Mouse (Mus musculus) liver, embryonic 11.5 days (tissue): ENCODE measurements around the gene Lrrk1. TPM values are rescaled to one million over a fixed set of nuclear protein-coding genes. Genes with fewer than 3 reads are reported as not detected.

Experiments
- ATAC-seq: fragments of 200-750 bp; cut with Nextera tagmentation; replicated peaks from 2 replicates; pipeline ENCODE4 v1.8.0; 2017; ENCODE audit warnings: moderate number of reproducible peaks, mild to moderate bottlenecking, moderate TSS enrichment, moderate library complexity; ENCODE audit not compliant: low FRiP score
- DNase-seq: peaks from one replicate; pipeline ENCODE4 v3.0.0-alpha.2; 2017; ENCODE audit warnings: low spot score
- H3K27ac ChIP-seq: fragments of 300-500 bp; sonication (generic); 2 replicates; pipeline ENCODE4 v1.5.1; 2014; ENCODE audit warnings: mild to moderate bottlenecking, low read depth, low read length, control low read depth
- H3K27me3 ChIP-seq: fragments of 300-500 bp; sonication (generic); replicated peaks from 2 replicates; pipeline ENCODE4 v1.6.1; 2014; ENCODE audit warnings: low read length, mixed read lengths; ENCODE audit not compliant: control insufficient read depth, insufficient read depth
- H3K36me3 ChIP-seq: fragments of 300-500 bp; sonication (generic); 2 replicates; pipeline ENCODE4 v1.6.1; 2014; ENCODE audit warnings: mild to moderate bottlenecking, low read length, moderate library complexity, mixed read lengths; ENCODE audit not compliant: control insufficient read depth, insufficient read depth
- H3K4me1 ChIP-seq: fragments of 300-500 bp; sonication (generic); replicated peaks from 2 replicates; pipeline ENCODE4 v1.6.1; 2014; ENCODE audit warnings: low read length, mixed read lengths; ENCODE audit not compliant: control insufficient read depth, insufficient read depth
- H3K4me2 ChIP-seq: fragments of 300-500 bp; sonication (generic); 2 replicates; pipeline ENCODE4 v1.6.1; 2014; ENCODE audit warnings: mild to moderate bottlenecking, control low read depth, moderate library complexity
- H3K4me3 ChIP-seq: fragments of 300-500 bp; sonication (generic); 2 replicates; pipeline ENCODE4 v1.5.1; 2014; ENCODE audit warnings: low read depth, low read length, control low read depth
- H3K9ac ChIP-seq: fragments of 300-500 bp; sonication (generic); 2 replicates; pipeline ENCODE4 v1.6.1; 2014; ENCODE audit warnings: low read depth, low read length, control low read depth
- H3K9me3 ChIP-seq: fragments of 300-500 bp; sonication (generic); 2 replicates; pipeline ENCODE4 v1.6.1; 2016; ENCODE audit warnings: low read length, inconsistent platforms, mixed read lengths; ENCODE audit not compliant: control insufficient read depth
- WGBS: fragments of 180-500 bp; shearing (Covaris S2); extraction: QIAGEN DNeasy Blood & Tissue Kit; methylation state at CpG from one replicate; pipeline ENCODE4 v1.1.7; 2014; 5-methylcytosine and 5-hydroxymethylcytosine counted together
- polyA plus RNA-seq: library from polyadenylated mRNA; unstranded; fragments of >200 nt; fragmentation: Nextera tagmentation; extraction: Ambion mirVana; gene quantifications from 2 replicates; pipeline ENCODE4 v1.2.1, GENCODE M21; 2014

Lrrk1 gene
- polyA plus RNA-seq, 1 experiment from 2014 or later = 9.3 TPM

GRCm38 (mm10) chr7:66263421-66263820 is 124.7 kb downstream of the Lrrk1 start:
- Histone ChIP-seq H3K4me3 (no peak overlapping the region), H3K36me3 (no peaks in the 10 kb centered on the region), H3K9me3 (no peaks in the 10 kb centered on the region), H3K4me1 (peaks cover 17% of the 10 kb centered on the region), H3K27ac (no peak overlapping the region), H3K27me3 (no peaks in the 10 kb centered on the region), H3K9ac (no peak overlapping the region), H3K4me2 (no peak overlapping the region)
- DNase-seq = no peak
- WGBS = 71% methylated on average over 5 of the region's 5 CpGs
- ATAC-seq = no peak

GRCm38 (mm10) chr7:66262570-66263156 is 125.5 kb downstream of the Lrrk1 start:
- peaks cover 17% of the 10 kb centered on the region for H3K4me1 ChIP-seq
- no peaks in the 10 kb centered on the region for H3K36me3 ChIP-seq
- no peaks in the 10 kb centered on the region for H3K9me3 ChIP-seq
- no peak for DNase-seq
- H3K4me2 ChIP-seq = no peak overlapping the region
- ATAC-seq = no peak
- H3K27me3 ChIP-seq = no peaks in the 10 kb centered on the region
- H3K27ac ChIP-seq = no peak overlapping the region
- WGBS = 89% methylated on average over 13 of the region's 13 CpGs
- no peak overlapping the region for H3K4me3 ChIP-seq
- no peak overlapping the region for H3K9ac ChIP-seq

- no peak overlapping the region for H3K27ac ChIP-seq
- no peak for ATAC-seq
- no peaks in the 10 kb centered on the region for H3K9me3 ChIP-seq
- WGBS = 83% methylated on average over 7 of the region's 7 CpGs
- H3K4me1 ChIP-seq = 0 out of 2 replicates have a peak, but pooled peaks cover 4% of the 10 kb centered on the region
- no peaks in the 10 kb centered on the region for H3K36me3 ChIP-seq
- no peaks in the 10 kb centered on the region for H3K27me3 ChIP-seq
- H3K4me3 ChIP-seq = no peak overlapping the region
- no peak overlapping the region for H3K9ac ChIP-seq
- no peak overlapping the region for H3K4me2 ChIP-seq
- no peak for DNase-seq
Observed at GRCm38 (mm10) chr7:66260763-66261390, 127.3 kb downstream of the Lrrk1 start.

GRCm38 (mm10) chr7:66260295-66260694 is 127.9 kb downstream of the Lrrk1 start:
- no peak for ATAC-seq
- WGBS = 80% methylated on average over 8 of the region's 8 CpGs
- no peaks in the 10 kb centered on the region for H3K27me3 ChIP-seq

GRCm38 (mm10) chr7:66259436-66260206 is 128.5 kb downstream of the Lrrk1 start:
- ATAC-seq (0 out of 2 replicates have a peak, but pooled peaks have one; percentile 48), DNase-seq (no peak)
- Histone ChIP-seq H3K4me2 (no peak overlapping the region), H3K27ac (no peak overlapping the region), H3K36me3 (no peaks in the 10 kb centered on the region), H3K27me3 (no peaks in the 10 kb centered on the region), H3K4me1 (0 out of 2 replicates have a peak, but pooled peaks cover 4% of the 10 kb centered on the region), H3K9ac (no peak overlapping the region), H3K4me3 (no peak overlapping the region), H3K9me3 (no peaks in the 10 kb centered on the region)
- WGBS = 83% methylated on average over 14 of the region's 14 CpGs

More at GRCm38 (mm10) chr7:66260295-66260694, 127.9 kb downstream of the Lrrk1 start:
- DNase-seq = no peak
- Histone ChIP-seq H3K9ac (no peak overlapping the region), H3K36me3 (no peaks in the 10 kb centered on the region), H3K4me1 (0 out of 2 replicates have a peak, but pooled peaks cover 4% of the 10 kb centered on the region), H3K9me3 (no peaks in the 10 kb centered on the region), H3K27ac (no peak overlapping the region), H3K4me2 (no peak overlapping the region), H3K4me3 (no peak overlapping the region)

- DNase-seq (no peak), ATAC-seq (no peak)
- Histone ChIP-seq H3K27me3 (no peaks in the 10 kb centered on the region), H3K4me3 (no peak overlapping the region), H3K9me3 (no peaks in the 10 kb centered on the region), H3K4me2 (no peak overlapping the region), H3K36me3 (no peaks in the 10 kb centered on the region), H3K9ac (no peak overlapping the region), H3K27ac (no peak overlapping the region), H3K4me1 (0 out of 2 replicates have a peak, but pooled peaks cover 4% of the 10 kb centered on the region)
- WGBS = 81% methylated on average over 5 of the region's 5 CpGs
Observed at GRCm38 (mm10) chr7:66258997-66259396, 129.2 kb downstream of the Lrrk1 start.

GRCm38 (mm10) chr7:66257232-66257631 is 130.9 kb downstream of the Lrrk1 start:
- peaks cover 14% of the 10 kb centered on the region; the same call in 1 of the 2 replicates for H3K4me1 ChIP-seq
- 77% methylated on average over 5 of the region's 5 CpGs for WGBS
- no peaks in the 10 kb centered on the region for H3K36me3 ChIP-seq
- no peak overlapping the region for H3K27ac ChIP-seq
- no peak for ATAC-seq
- H3K9ac ChIP-seq = no peak overlapping the region
- no peaks in the 10 kb centered on the region for H3K27me3 ChIP-seq
- no peak overlapping the region for H3K4me3 ChIP-seq
- no peaks in the 10 kb centered on the region for H3K9me3 ChIP-seq
- no peak for DNase-seq
- no peak overlapping the region for H3K4me2 ChIP-seq

- no peak overlapping the region for H3K27ac ChIP-seq
Observed at GRCm38 (mm10) chr7:66256441-66256840, 131.7 kb downstream of the Lrrk1 start.

More at GRCm38 (mm10) chr7:66256441-66256840, 131.7 kb downstream of the Lrrk1 start:
- ATAC-seq = no peak
- DNase-seq = no peak
- Histone ChIP-seq H3K4me2 (no peak overlapping the region), H3K9me3 (no peaks in the 10 kb centered on the region), H3K9ac (no peak overlapping the region), H3K36me3 (no peaks in the 10 kb centered on the region), H3K4me3 (no peak overlapping the region), H3K4me1 (peaks cover 14% of the 10 kb centered on the region; the same call in 1 of the 2 replicates), H3K27me3 (no peaks in the 10 kb centered on the region)
- 81% methylated on average over 5 of the region's 5 CpGs for WGBS
